In genomic region chr12:71830607-71831257, GRCm38 (mm10) we compare ENCODE assay signal across 8 mouse cellular contexts. TPM values are rescaled to one million over a fixed set of nuclear protein-coding genes. Genes with fewer than 3 reads are reported as not detected.
DNase-seq lines count a peak whose midpoint lies in the region; ATAC-seq lines count a peak whose summit lies in the region.

Gene Daam1, plus strand, starts transcription at chr12:71831078.

- DNase-seq in adipocyte (ENCODE audit: low spot score): peak; percentile 99
- DNase-seq in embryo, embryonic 10 days (ENCODE audit: low spot score): peak; percentile 99
- DNase-seq in gastrocnemius, postnatal 10 days: peak; percentile 74
- peak; percentile 95 for DNase-seq in induced T-regulatory cell, adult 2 months (ENCODE audit: low read depth)
- peak; percentile 97 to 98 for DNase-seq in left cerebral cortex, adult 9 months (ENCODE audit: low spot score in 2 of 2)
- peak; percentile 86 for DNase-seq in right cerebral cortex, postnatal 14 days
- DNase-seq in urinary bladder, postnatal 36 days (ENCODE audit: low spot score in 2 of 2): peak; percentile 85 to 94

- ATAC-seq in megakaryocyte progenitor cell, adult 5-6 weeks (replicated peaks; ENCODE audit: poor library complexity): peak; percentile 88

RNA-seq across cellular contexts. Expression of gene Daam1, which starts in this region (rescaled TPM):
- total RNA-seq in gastrocnemius, postnatal 10 days (2021): 10 to 100 TPM; 18.2 to 23.6 TPM
- total RNA-seq in megakaryocyte progenitor cell, adult 5-6 weeks (2015): 16.9 and 17.9 TPM in 2 replicates
- 17.5 and 17.7 TPM in 2 replicates for total RNA-seq in megakaryocyte progenitor cell, adult 5-6 weeks (2017)

Comparison
In these comparisons a context has a peak if more than half of its experiments do, and no peak if none do; other contexts are left out.
1. Peak in every context shown above with its lines: DNase-seq and ATAC-seq.